Mouse (Mus musculus) liver, embryonic 11.5 days (tissue): ENCODE measurements at regions not wholly inside any gene's neighbourhood (a gene's known extent, or its start where the extent isn't known, plus 50 kb on each side); places are given as distances from the start of the nearest gene placed in this dataset.

Source experiments
- ATAC-seq: fragments of 200-750 bp; cut with Nextera tagmentation; replicated peaks from 2 replicates; pipeline ENCODE4 v1.8.0; 2017; ENCODE audit warnings: moderate number of reproducible peaks, mild to moderate bottlenecking, moderate TSS enrichment, moderate library complexity; ENCODE audit not compliant: low FRiP score
- DNase-seq: peaks from one replicate; pipeline ENCODE4 v3.0.0-alpha.2; 2017; ENCODE audit warnings: low spot score
- H3K27ac ChIP-seq: fragments of 300-500 bp; sonication (generic); 2 replicates; pipeline ENCODE4 v1.5.1; 2014; ENCODE audit warnings: mild to moderate bottlenecking, low read depth, low read length, control low read depth
- H3K27me3 ChIP-seq: fragments of 300-500 bp; sonication (generic); replicated peaks from 2 replicates; pipeline ENCODE4 v1.6.1; 2014; ENCODE audit warnings: low read length, mixed read lengths; ENCODE audit not compliant: control insufficient read depth, insufficient read depth
- H3K36me3 ChIP-seq: fragments of 300-500 bp; sonication (generic); 2 replicates; pipeline ENCODE4 v1.6.1; 2014; ENCODE audit warnings: mild to moderate bottlenecking, low read length, moderate library complexity, mixed read lengths; ENCODE audit not compliant: control insufficient read depth, insufficient read depth
- H3K4me1 ChIP-seq: fragments of 300-500 bp; sonication (generic); replicated peaks from 2 replicates; pipeline ENCODE4 v1.6.1; 2014; ENCODE audit warnings: low read length, mixed read lengths; ENCODE audit not compliant: control insufficient read depth, insufficient read depth
- H3K4me2 ChIP-seq: fragments of 300-500 bp; sonication (generic); 2 replicates; pipeline ENCODE4 v1.6.1; 2014; ENCODE audit warnings: mild to moderate bottlenecking, control low read depth, moderate library complexity
- H3K4me3 ChIP-seq: fragments of 300-500 bp; sonication (generic); 2 replicates; pipeline ENCODE4 v1.5.1; 2014; ENCODE audit warnings: low read depth, low read length, control low read depth
- H3K9ac ChIP-seq: fragments of 300-500 bp; sonication (generic); 2 replicates; pipeline ENCODE4 v1.6.1; 2014; ENCODE audit warnings: low read depth, low read length, control low read depth
- H3K9me3 ChIP-seq: fragments of 300-500 bp; sonication (generic); 2 replicates; pipeline ENCODE4 v1.6.1; 2016; ENCODE audit warnings: low read length, inconsistent platforms, mixed read lengths; ENCODE audit not compliant: control insufficient read depth
- WGBS: fragments of 180-500 bp; shearing (Covaris S2); extraction: QIAGEN DNeasy Blood & Tissue Kit; methylation state at CpG from one replicate; pipeline ENCODE4 v1.1.7; 2014; 5-methylcytosine and 5-hydroxymethylcytosine counted together

DNA sequence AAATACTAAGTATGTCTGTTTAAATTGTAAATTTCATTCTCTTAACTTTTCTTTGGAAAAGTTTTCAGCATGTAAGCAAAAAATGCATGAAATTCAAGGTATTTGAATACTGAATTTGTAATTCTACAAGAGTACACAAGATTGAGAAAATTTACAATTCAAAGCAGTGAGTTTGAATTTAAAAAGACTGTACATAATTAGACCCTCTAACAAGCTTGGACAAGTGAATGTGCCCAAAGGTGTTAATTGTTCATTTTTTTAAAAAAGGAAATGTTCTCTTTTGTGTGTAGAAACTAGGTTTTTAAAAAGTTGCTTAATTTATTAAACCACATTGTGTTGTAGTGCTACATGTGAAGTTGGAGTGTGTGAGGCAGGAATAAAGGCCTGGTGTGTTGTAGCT lies 174.9 kb upstream of the Arhgap24 start:
- H3K9me3 ChIP-seq = no peaks in the 10 kb centered on the region
- no peak for ATAC-seq
- no peaks in the 10 kb centered on the region for H3K4me1 ChIP-seq
- no peaks in the 10 kb centered on the region for H3K27me3 ChIP-seq
- H3K36me3 ChIP-seq = no peaks in the 10 kb centered on the region
- no peak for DNase-seq
- H3K27ac ChIP-seq = no peak overlapping the region
- no peak overlapping the region for H3K4me3 ChIP-seq
- no peak overlapping the region for H3K4me2 ChIP-seq
- H3K9ac ChIP-seq = no peak overlapping the region

DNA sequence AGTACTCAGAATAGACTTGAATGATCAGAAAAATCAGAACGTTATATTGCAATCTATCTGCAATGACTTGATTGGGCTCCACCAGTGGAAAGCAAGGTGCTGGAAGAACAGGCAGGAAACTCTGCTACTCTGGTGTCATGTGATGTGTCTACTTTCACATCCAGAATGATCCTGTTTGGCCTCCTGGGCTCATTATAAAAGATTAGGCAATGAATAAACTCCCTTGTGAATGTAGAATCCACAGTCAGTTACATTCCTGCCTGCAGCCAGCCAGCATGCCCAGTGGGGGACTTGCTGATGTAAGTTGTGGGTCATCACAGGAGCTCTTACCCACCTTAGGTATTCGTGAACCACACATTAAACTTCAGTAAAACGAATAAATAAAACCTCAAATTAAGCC lies 174.5 kb upstream of the Arhgap24 start:
- no peaks in the 10 kb centered on the region for H3K27me3 ChIP-seq
- no peaks in the 10 kb centered on the region for H3K9me3 ChIP-seq
- H3K36me3 ChIP-seq = no peaks in the 10 kb centered on the region
- H3K4me1 ChIP-seq = no peaks in the 10 kb centered on the region
- DNase-seq (no peak), ATAC-seq (no peak)
- H3K27ac ChIP-seq = no peak overlapping the region
- WGBS = 68% methylated on average over 3 of the region's 3 CpGs
- H3K9ac ChIP-seq = no peak overlapping the region
- H3K4me3 ChIP-seq = no peak overlapping the region
- H3K4me2 ChIP-seq = no peak overlapping the region

DNA sequence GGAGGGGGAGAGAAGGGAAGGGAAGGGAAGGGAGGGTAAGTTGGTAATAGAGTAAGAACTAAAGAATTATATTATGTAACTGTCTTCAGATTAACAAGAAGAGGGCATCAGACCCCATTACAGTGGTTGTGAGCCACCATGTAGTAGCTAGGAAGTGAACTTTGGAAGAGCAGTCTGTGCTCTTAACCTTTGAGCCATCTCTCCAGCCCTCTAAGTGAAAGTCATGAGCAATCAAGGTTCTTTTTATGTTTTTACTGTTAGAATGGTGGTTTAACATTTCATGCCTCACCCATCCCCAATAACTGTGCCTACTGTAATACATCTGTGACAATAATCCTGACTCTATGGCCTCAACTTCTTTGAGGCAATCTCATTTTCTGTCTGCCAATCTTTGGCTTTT lies 169.6 kb upstream of the Arhgap24 start:
- Histone ChIP-seq H3K9me3 (no peaks in the 10 kb centered on the region), H3K36me3 (no peaks in the 10 kb centered on the region), H3K4me2 (no peak overlapping the region), H3K9ac (no peak overlapping the region), H3K4me1 (no peaks in the 10 kb centered on the region), H3K27ac (no peak overlapping the region), H3K4me3 (no peak overlapping the region), H3K27me3 (no peaks in the 10 kb centered on the region)
- ATAC-seq (no peak), DNase-seq (no peak)

DNA sequence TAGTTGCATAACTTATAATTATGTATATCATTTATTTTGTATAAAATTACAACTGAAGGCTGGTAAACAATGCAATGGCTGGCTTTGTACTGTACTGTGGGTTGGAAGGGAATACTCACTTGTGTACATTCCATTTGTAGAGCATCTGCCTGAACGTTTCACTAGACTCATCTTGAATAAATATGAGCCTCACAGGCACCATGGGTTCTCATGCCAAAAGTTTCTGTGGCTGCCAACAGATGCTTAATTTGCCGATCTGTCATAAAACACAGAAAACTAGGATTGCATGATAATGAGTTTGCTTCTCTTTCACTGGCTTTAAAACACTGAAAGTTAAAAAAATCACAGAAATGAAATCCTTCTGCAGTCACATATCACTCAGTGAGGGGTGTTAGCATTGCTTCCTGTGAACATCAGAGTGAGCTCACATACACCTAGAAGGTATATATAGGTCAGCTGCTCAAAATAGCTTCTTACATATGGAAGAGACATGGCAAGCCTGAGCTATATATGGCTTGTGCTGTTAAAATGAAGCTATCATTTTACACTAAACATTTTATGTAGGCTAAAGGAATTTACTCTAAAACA lies 152.9 kb upstream of the Arhgap24 start:
- Histone ChIP-seq H3K9me3 (no peaks in the 10 kb centered on the region), H3K36me3 (no peaks in the 10 kb centered on the region), H3K4me1 (no peaks in the 10 kb centered on the region), H3K4me2 (no peak overlapping the region), H3K27me3 (no peaks in the 10 kb centered on the region), H3K27ac (no peak overlapping the region), H3K9ac (no peak overlapping the region), H3K4me3 (no peak overlapping the region)
- ATAC-seq (no peak), DNase-seq (no peak)
- 68% methylated on average over 2 of the region's 2 CpGs for WGBS

DNA sequence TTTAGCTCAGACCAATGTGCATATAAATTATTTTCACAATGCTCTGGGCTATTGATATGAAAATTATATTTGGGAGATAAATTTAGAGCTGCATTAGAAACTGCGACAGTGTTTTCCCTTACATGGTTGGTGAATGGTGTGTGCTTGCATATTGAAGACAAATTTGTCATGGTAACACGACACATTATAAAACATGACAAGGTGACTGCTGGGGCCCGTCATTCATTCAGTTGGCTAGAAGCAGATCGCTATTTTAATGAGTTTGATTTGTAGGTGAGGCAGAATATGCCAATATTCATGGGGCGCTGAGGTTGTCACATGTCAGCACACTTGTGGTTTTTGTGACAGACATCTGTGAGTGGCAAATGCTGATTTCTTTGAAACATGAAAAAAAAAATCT lies 147.3 kb upstream of the Arhgap24 start:
- ATAC-seq = no peak
- Histone ChIP-seq H3K36me3 (no peaks in the 10 kb centered on the region), H3K9me3 (no peaks in the 10 kb centered on the region), H3K4me3 (no peak overlapping the region), H3K4me1 (no peaks in the 10 kb centered on the region), H3K9ac (no peak overlapping the region), H3K4me2 (no peak overlapping the region), H3K27me3 (no peaks in the 10 kb centered on the region), H3K27ac (no peak overlapping the region)
- DNase-seq = no peak
- 78% methylated on average over 5 of the region's 5 CpGs for WGBS

DNA sequence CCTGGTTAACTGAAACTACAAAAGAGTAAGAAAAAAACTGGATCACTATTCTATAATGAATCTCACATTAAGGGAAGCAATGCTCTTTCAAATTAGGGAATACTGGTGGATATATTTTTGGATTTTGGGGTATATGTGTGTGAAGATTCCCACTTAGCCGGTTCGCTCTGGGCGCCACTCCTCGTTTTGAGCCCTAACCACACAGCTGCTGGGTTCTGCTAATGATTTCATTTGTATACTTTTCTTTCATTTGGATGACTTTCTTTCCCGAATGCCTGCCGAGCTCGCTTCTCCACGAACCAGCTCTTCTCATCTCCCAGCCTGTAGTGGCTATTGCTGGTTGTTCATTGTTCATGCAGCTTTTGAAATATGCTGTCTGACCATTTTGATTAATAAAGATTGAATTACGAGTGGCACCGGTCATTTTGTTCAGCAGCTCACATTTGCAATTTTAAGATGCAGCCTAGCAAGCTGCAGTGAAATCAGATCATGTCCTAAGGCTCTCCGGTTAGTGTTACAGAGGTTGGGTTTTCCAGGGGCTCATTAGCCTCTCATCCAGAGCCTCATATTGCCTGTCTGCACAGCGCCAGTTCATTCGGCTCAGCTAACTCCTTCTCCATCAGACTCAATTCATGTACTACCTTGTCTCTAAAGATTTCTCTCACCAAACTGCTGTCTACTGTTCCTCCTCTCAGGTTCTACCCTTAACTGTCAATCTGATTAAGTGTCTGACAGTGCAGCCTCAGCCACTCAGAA lies 146.6 kb upstream of the Arhgap24 start:
- DNase-seq (no peak), ATAC-seq (no peak)
- Histone ChIP-seq H3K4me3 (no peak overlapping the region), H3K4me2 (no peak overlapping the region), H3K4me1 (no peaks in the 10 kb centered on the region), H3K27ac (no peak overlapping the region), H3K36me3 (no peaks in the 10 kb centered on the region), H3K27me3 (no peaks in the 10 kb centered on the region), H3K9ac (no peak overlapping the region), H3K9me3 (no peaks in the 10 kb centered on the region)
- 89% methylated on average over 13 of the region's 13 CpGs for WGBS

DNA sequence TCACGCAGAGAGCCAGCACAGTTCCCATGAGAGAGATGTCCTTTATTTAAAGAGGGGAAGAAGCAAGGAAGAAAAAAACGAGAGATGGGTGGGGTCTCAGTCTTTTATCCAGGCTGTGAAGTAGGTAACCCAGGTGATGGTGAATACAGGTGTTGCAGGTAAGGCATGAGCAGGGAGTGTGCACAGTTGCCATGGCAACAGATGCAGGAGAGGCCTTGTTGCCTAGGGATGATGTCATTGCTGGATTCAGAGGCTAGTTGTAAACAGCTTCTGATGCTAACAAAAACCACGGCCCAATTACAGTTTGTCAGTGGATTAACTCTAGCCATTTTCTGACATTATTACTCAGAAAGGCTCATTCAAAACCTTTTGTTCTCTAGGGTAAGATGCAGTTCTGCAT lies 114.7 kb upstream of the Arhgap24 start:
- H3K9ac ChIP-seq = no peak overlapping the region
- no peaks in the 10 kb centered on the region for H3K36me3 ChIP-seq
- DNase-seq (no peak), ATAC-seq (no peak)
- no peaks in the 10 kb centered on the region for H3K9me3 ChIP-seq
- no peaks in the 10 kb centered on the region for H3K4me1 ChIP-seq
- no peak overlapping the region for H3K4me3 ChIP-seq
- H3K4me2 ChIP-seq = no peak overlapping the region
- 65% methylated on average over 3 of the region's 3 CpGs for WGBS
- no peak overlapping the region for H3K27ac ChIP-seq
- H3K27me3 ChIP-seq = no peaks in the 10 kb centered on the region

DNA sequence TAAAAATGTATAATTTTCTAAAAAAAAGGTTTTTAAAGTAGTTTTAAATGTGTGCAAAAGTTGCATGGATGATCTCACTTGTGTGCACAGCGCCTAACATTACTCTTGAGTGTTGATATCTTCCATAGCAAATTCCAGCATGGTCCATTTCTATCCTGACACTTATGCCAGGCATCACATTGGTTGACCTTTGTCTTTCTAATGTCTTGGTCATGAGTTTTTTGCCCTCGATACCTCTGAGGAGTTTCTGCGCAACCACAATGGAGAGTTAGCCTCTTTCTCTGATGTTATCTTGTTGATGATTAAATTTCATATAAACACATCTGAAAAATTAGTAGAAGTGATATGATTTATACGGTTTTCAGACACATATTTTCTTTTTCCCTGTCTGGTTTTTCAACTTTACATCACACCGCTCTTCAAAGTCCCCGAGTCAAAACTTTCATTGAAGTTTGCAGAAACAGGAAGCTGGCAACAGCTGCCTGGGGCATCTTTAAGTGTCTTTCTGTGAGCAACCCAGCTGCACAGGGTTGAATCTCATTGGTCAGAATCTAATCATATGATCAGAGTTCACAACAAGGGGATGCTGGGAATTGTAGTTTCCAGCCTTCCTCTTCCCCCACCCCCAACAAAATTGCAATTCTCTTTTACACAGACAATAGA lies 107.8 kb upstream of the Arhgap24 start:
- Histone ChIP-seq H3K4me1 (no peaks in the 10 kb centered on the region), H3K36me3 (no peaks in the 10 kb centered on the region), H3K9me3 (no peaks in the 10 kb centered on the region), H3K9ac (no peak overlapping the region), H3K27me3 (no peaks in the 10 kb centered on the region), H3K4me3 (no peak overlapping the region), H3K4me2 (no peak overlapping the region), H3K27ac (no peak overlapping the region)
- ATAC-seq (peak; percentile 64; the same call in 1 of the 2 replicates), DNase-seq (no peak)
- WGBS = 69% methylated on average over 6 of the region's 6 CpGs
